Mouse (Mus musculus): ENCODE data around the gene Cluh. TPM values are rescaled to one million over a fixed set of nuclear protein-coding genes. Genes with fewer than 3 reads are reported as not detected.

Gene Cluh
- polyA plus RNA-seq, 1 experiment, result 54.6 TPM

DNA sequence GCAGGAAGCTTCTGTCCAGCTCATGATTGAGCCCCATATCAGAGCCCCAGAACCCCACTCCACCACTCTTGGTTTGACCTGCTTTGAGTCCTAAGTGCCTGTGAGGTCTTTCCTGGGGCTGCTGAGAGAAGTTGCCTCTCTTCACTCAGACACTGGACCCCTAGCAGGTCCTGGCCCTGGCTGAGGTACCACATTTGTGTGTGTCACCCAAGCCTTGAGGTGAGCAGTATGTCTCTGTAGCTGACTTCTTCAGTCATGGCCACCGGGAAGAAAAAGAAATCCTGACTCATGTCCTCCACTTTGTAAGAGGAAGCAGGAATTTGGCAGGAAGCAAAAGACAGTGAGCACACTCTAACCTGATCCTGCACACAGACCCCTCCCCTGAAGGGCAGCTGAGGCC is 9.7 kb upstream of the Cluh start:
- DNase-seq (ENCODE audit: extremely low spot score in 1 of 2, low spot score in 1 of 2), result no peak

DNA sequence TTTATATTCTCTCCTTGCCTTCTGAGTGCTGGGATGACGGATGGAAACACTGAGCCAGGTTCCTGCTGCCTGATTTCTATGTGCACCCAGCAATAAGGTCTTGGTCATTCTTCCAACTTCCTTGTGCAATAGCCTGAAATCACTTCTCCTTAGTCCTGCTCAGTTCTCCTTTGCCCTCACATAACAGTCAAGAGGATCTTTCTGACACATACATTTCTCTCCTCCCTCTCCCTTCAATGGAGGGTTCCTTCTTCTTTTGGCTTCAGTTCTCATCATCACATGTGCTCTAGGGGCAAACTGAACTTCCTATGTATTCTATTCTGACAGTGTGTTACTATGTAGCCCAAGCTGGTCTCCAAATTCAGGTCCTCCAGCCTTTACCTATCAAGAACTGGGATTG is 1.3 kb upstream of the Cluh start:
- DNase-seq (ENCODE audit: extremely low spot score in 1 of 2, low spot score in 1 of 2), result no peak

DNA sequence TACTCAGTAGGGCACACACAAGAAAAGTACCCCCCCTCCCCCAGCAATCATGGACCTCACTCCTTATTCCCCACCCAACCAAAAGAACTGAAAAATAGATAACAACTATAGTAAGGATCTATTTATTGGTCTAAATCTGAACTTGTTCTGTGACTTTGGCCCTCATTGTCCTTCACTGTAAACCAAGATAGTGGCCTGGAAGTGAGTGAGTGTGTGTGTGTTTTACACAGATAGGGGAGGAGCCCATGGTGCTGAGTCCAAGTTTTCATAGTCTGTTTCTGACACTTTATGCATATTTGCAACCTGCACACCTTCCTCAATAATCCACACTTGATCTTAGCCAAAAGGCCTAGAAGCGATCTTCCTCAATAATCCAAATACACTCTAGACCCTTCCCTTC is 619 bp upstream of the Cluh start:
- no peak for DNase-seq (ENCODE audit: extremely low spot score in 1 of 2, low spot score in 1 of 2)

DNA sequence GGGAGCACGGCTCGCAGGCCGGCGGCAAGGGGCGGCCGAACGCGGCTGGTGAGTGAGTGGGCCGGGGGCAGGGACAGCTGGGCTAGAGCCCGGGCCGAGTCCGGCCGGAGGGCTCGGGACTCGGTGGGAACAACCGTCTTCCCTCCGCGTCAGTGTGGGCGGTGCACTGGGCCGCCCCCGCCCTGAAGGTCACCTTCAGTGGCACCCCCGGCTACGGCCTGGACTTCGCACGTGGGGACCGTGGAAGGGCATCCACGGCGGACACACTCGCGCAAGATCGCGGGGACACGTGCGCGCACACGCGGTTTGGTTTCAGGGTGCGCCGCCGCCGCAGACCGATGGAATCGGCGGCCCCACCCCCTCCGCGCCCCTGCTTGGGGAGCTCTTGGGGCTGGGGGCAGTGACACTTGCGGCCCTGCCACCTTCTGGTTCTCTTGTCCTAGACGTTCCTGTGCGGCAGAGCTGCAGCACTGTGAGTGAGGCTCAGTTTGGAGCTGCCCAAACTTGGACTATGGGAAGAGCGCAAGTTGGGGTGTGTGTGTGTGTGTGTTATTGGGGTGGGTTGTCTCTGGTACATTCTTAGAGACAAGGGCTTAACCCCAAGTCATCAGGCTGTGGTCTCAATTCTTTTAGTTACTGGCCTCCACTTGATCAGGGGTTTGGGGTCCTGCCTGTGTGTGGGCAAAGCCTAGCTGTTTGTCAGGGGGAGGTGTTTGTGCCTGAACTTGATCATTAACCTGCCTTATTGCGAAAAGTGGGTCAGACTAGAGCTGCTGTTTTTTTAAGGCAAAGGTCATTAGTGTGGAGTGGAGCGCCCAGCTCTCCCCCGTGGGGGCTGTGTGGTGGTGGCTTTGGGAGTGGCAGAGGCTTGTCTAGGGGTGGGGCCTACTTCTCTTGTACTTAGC is 604 bp downstream of the Cluh start:
- DNase-seq (ENCODE audit: extremely low spot score in 1 of 2, low spot score in 1 of 2), result peak in 1 of 2 experiments; percentile 24

DNA sequence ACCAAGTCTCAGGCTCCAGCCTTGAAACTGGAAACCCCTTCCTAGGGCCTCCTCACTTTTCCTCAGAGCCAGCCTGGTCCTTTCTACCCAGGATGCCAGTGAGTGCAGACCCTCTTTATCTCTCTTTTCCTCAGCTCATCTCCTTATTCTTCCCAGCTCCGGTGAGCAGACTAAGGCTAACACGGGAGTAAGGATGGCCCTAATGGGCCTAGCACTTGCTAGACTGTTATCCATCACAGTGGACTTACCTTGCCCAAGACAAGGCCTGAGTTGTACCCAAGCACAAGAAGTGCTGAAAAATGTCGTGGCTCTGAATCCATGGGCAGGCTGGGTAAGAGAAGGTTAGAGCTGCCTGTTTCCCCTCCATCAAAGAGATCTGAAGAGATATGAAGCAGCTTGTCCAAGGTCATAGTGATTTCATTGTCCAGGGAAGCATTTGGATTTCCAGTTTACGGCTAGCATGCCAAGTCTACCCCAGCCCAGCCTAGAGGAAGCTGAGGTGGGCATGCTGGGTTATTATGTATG is 1.3 kb downstream of the Cluh start:
- DNase-seq (ENCODE audit: extremely low spot score in 1 of 2, low spot score in 1 of 2), result no peak

DNA sequence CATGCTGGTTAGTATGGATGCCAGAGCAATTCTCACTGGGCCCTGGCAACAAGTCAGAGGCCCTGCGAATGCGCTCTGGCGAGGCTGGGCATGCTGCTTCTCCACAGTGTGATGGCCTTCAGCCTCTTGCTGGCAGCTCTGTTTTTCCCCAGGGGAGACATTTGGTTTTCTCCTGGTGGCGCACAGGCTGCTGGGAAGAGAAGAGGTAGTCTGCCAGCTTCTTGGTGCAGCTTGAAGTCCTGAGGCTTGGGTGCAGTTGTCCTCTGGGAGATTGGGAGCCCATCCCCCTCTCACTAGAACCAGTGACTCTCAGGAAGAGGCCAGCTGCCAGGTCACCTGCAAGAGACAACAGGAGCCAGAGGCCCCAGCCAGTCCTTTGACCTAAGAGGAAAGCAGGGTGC is 3.5 kb downstream of the Cluh start:
- DNase-seq (ENCODE audit: extremely low spot score in 1 of 2, low spot score in 1 of 2), result no peak

DNA sequence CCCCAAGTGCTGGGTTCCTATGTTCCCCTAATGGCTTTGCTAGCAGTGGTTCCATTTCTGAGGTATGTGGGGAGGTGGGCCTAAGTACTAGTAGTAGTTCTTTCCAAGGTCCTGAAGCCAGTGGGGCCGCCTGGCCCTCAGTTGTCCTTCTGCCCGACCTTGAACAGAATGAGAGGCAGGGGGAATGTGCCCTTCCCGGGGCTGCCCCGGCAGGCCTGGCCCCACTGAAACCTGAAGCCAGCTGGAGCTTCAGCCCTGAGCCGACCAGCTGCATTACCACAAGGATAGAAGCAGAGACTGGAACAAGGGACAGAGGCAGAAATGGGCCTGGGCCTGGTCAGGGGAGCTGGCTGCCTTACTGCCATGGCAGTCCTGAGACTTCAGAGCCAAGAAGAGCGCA is 4.1 kb downstream of the Cluh start:
- DNase-seq (ENCODE audit: extremely low spot score in 1 of 2, low spot score in 1 of 2), result no peak

DNA sequence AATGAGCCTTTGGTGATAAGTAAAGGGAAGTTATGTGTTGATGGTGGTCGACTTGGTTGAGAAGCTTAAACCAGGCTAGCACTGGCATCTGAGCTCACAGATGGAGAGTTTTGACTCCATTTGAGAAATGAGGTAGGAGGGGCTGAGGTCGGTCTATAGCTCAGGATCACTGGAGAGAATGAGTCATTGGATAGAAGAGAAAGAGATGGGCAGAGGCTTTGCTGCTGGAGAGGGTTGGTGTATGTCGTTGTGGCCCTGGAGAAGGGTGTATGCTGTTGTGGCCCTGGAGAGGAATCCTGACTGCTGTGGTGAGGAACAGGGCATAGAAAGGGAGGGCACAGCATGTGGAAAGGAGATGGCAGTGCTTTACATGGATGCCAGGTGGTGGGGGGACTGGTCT is 6.6 kb downstream of the Cluh start:
- no peak for DNase-seq (ENCODE audit: extremely low spot score in 1 of 2, low spot score in 1 of 2)

DNA sequence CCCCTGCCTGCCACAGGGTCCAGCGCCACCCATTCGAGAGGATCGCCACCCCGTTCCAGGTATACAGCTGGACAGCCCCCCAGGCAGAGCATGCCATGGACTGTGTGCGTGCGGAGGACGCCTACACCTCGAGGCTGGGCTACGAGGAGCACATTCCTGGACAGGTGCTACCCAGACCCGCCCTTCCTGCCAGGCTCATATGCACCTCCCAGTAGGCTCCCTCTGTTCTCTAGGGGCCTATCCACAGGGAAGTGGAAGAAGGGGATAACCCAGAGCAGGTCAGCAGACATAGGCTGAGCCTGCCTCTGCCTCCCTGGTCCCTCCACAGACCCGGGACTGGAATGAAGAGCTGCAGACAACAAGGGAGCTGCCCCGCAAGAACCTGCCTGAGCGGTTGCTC is 11.0 kb downstream of the Cluh start:
- no peak for DNase-seq (ENCODE audit: extremely low spot score in 1 of 2, low spot score in 1 of 2)

DNA sequence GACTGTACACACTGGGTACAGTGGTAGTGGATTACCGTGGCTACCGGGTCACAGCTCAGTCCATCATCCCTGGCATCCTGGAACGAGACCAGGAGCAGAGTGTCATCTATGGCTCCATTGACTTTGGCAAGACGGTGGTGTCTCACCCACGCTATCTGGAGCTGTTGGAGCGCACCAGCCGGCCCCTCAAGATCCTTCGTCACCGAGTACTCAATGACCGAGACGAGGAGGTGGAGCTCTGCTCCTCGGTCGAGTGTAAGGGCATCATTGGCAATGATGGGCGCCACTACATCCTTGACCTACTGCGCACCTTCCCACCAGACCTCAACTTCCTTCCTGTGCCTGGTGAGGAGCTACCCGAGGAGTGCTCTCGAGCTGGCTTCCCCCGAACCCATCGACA is 12.3 kb downstream of the Cluh start:
- DNase-seq (ENCODE audit: extremely low spot score in 1 of 2, low spot score in 1 of 2), result no peak

DNA sequence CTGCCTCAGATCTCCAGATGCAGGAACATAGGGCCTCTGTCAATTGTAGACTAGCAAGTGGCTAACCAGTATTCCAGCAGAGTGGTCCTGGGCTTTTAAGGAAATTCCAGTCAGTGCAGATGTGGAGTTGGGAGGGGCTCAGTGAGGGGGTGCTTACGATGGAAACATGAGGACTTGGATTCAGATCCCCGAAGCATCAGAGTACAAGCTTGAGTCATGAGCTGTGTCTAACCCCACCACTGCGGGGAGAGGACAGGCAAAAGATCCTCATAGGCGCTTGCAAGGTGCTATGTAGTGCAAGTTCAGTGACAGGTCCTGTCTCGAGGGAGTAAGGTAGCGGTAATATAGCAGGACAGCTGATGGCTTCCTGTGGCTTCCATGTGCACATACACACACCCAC is 12.9 kb downstream of the Cluh start:
- no peak for DNase-seq (ENCODE audit: extremely low spot score in 1 of 2, low spot score in 1 of 2)

DNA sequence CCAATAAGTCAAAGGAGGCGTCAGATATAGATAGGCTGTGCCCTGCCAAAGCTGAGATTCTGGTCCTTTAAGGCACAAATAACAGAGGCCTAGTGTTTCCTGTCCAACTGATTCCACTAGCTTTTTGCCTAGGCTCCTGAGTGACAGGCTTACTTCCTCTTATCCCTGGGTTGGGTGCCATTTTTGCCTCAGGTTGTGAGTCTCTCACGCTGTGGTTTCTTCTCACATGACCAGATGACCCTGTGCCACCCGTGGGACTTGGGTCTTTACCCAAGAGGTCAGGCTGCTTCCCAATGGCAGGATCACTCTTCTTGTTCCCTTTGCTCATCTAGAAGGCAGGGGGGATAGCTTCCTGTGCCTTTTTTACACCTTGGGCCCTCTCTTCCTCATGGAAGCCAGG is 15.0 kb downstream of the Cluh start:
- DNase-seq (ENCODE audit: extremely low spot score in 1 of 2, low spot score in 1 of 2), result no peak

DNA sequence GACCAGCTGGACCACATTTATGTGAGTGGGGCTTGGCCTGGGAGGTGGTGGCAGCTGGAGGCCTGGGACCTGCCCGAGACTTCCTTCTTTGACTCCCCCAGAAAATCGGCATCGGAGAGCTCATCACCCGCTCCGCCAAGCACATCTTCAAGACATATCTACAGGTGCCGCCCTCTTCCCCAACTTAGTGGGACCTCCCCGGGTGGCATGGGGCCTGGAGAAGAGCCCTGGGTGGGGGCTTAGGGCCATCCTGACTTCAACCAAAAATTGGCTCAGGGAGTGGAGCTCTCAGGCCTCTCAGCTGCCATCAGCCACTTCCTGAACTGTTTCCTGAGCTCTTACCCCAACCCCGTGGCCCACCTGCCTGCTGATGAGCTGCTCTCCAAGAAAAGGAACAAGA is 15.6 kb downstream of the Cluh start:
- no peak for DNase-seq (ENCODE audit: extremely low spot score in 1 of 2, low spot score in 1 of 2)

DNA sequence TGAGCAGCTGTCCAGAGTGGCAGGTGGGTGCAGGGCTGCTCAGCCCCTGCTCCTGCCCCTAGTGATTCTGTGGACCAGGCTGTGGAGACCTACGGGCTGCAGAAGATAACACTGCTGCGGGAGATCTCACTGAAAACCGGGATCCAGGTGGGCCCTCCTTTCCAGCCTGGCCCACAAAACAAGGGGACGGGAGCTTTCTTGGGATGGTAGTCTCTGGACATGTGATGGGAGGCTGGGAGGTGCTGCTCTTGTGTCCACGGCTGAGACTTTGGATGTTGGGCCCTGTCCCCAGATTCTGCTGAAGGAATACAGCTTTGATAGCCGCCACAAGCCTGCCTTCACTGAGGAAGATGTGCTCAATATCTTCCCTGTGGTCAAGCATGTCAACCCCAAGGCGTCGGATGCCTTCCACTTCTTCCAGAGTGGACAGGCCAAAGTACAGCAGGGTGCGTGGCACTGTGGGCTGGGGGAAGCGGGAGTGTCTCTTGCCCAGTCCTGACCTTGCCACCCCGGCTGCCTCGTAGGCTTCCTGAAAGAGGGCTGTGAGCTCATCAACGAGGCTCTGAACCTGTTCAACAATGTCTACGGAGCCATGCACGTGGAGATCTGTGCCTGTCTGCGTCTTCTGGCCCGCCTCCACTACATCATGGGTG is 16.5 kb downstream of the Cluh start:
- DNase-seq (ENCODE audit: extremely low spot score in 1 of 2, low spot score in 1 of 2), result no peak

DNA sequence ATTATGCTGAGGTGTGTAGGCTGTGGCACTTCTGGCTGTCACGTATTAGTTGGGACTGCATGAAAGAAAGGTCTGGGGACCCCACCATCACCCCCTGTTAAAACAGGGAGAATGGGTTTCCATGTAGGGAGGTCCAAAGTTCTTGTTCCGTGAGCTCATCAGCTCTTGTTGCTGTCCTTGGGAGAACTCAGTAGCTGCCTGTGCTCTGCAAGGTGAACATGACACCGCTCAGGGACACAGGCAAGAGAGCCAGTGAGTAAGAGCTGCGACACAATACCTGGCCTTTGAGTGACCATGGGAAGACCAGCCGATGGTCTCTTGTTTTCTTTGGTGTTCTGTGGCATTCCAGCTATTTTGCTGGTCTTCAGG is 17.0 kb downstream of the Cluh start:
- no peak for DNase-seq (ENCODE audit: extremely low spot score in 1 of 2, low spot score in 1 of 2)

DNA sequence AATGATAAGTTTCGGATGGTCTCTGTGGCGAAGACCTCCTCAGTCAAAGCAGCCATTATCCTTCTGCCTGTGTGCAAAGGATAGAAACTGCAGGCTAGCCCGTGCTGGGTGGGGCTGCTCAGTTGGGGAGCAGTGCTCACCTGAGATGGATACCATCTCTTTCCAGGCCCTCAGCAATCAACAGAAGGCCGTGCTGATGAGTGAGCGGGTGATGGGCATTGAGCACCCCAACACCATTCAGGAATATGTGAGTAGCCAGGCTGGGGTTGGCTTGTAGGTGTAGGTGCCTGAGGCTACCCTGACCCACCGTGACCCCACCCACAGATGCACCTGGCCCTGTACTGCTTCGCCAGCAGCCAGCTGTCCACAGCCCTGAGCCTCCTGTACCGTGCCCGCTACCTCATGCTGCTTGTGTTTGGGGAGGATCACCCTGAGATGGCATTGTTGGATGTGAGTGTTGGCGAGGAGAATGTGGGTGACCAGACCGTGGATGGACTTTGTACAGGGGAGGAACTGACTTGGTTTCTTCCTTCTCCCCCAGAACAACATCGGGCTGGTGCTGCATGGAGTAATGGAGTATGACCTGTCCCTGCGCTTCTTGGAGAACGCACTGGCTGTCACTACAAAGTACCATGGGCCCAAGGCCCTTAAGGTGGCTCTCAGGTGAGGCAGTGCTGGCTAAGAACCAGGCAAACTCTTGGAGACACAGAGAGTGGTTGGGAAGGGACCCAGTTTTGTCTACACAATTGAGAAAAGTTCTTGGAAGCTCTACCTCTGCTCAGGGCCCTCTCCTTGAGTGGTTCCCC is 17.7 kb downstream of the Cluh start:
- no peak for DNase-seq (ENCODE audit: extremely low spot score in 1 of 2, low spot score in 1 of 2)

DNA sequence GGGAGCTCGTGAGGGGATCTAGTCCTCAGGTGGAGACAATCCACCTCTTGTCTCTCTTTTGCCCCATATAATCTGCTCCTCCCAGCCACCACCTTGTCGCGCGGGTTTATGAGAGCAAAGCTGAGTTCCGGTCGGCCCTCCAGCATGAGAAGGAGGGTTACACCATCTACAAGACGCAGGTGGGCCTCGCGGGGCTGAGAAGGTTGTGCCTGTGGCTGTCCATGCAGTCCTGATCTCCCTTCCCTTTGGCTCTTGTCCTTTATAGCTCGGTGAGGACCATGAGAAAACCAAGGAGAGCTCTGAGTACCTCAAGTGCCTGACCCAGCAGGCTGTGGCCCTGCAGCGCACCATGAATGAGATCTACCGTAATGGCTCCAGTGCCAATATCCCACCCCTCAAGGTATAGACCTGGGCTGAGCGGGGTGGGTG is 18.3 kb downstream of the Cluh start:
- DNase-seq (ENCODE audit: extremely low spot score in 1 of 2, low spot score in 1 of 2), result no peak

DNA sequence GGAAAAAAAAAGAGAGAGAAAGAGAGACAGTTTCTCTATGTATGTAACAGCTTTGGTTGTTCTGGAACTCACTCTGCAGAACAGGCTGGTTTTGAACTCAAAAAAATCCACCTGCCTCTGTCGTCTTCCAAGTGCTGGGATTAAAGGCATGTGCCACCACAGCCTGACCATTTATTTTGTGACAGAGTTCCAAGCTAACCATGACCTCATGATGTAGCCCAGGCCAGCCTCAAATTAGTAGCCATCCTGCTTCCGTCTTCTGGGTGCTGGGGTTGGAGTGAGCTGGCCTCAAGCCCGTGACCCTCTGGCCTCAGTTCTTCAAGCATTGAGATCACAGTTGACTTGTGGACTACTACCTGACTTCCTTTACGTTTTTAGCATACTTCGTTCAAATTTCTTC is 19.2 kb downstream of the Cluh start:
- DNase-seq (ENCODE audit: extremely low spot score in 1 of 2, low spot score in 1 of 2), result no peak

DNA sequence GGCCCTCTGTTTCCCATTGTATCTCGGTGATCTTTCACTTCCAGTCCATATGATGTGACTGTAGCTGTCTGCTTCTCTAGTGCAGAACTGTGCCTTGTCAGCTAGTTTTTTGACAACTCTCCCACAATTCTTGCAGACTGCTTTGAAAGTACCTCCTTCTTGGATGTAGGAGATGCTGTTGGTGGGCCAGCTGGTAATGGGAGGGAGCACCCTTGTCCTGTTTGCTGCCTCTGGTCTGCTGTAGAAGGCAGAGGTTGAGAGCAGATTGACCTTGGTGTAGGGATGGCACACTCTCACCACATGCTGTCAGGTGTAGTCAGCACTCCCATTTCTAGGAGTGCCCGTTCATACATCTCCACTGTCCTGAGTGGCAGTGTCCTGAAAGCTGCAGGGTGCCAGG is 19.7 kb downstream of the Cluh start:
- DNase-seq (ENCODE audit: extremely low spot score in 1 of 2, low spot score in 1 of 2), result no peak

DNA sequence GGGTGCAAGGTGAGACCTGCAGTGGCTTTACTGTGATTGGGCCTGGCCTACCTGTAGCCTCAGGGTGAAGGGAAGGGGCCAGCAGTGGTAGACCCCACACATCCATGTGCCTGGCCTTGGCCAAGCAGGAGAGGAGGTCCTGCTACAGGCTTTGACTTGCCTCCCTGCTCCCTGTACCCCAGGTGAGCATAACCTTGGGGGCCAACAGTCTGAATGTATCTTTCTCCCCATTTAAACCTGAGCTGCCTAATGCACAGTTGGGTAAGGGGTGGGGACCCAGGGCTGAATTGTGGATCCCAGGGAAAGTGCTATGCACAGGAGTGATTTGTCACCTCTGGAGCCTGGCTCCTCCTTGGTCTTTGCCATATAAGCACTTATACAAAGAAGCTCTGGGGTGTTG is 20.9 kb downstream of the Cluh start:
- DNase-seq (ENCODE audit: extremely low spot score in 1 of 2, low spot score in 1 of 2), result no peak

DNA sequence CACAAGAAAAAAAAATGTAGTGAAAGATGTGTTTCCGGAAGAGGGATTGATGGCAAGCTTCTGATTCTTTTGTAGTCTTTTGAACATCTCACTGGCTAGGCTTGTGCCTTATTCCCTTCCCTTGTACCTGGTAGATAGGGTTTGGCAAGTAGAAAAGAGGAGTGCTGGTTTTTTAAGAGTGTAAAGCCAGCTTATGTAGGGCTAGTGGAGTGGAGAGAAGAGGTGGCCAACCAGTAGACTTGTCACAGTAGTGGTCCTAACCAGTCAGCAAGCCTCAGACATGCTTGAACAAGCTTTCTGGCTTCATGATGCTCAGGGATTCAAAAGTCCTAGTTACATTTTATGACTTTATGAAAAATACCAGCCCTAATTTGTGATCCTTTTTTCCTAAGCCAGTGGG is 21.7 kb downstream of the Cluh start:
- DNase-seq (ENCODE audit: extremely low spot score in 1 of 2, low spot score in 1 of 2), result no peak
